Comparison of ENCODE assay signal across 33 mouse cellular contexts in the genomic region with DNA sequence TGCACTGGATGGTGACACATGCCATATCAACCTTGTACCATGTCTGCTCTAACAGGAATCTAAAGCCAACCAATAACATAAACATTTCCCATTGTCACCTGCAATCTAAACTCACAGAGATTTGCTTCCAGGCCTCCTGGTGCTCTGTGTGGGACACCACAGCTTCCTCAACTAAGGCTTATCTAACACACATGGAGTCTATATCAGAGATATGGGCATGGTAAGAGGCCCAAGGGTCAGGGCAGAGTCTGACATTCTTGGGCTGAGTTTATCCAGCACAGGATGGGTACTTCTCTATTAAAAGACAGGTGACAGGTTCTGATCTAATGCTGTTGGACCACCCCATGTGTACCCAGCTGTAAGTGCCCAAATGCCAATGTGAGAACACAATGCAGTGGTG. TPM values are rescaled to one million over a fixed set of nuclear protein-coding genes. Genes with fewer than 3 reads are reported as not detected.
"Had no signal": no experiment of that assay in that cellular context is flagged by ENCODE, and none has a peak within 500 bp of the region (broad histone marks: within the 10 kb centered on the region; RNA-seq: fewer than 3 reads in every experiment).

No protein-coding gene starts in this region.

- H3K27me3 ChIP-seq: embryonic facial prominence, embryonic 12.5 days; embryonic facial prominence, embryonic 13.5 days; embryonic facial prominence, embryonic 15.5 days; forebrain, embryonic 12.5 days; forebrain, embryonic 13.5 days; forebrain, embryonic 15.5 days had no signal

- ATAC-seq: forebrain, embryonic 13.5 days; forebrain, embryonic 14.5 days; forebrain, embryonic 15.5 days; forebrain, embryonic 16.5 days; forebrain, postnatal 0 days had no signal

- H3K9me3 ChIP-seq: embryonic facial prominence, embryonic 13.5 days; embryonic facial prominence, embryonic 15.5 days; forebrain, embryonic 12.5 days; forebrain, embryonic 15.5 days had no signal

- H3K4me1 ChIP-seq: embryonic facial prominence, embryonic 10.5 days; embryonic facial prominence, embryonic 12.5 days; embryonic facial prominence, embryonic 13.5 days; embryonic facial prominence, embryonic 15.5 days; forebrain, embryonic 10.5 days; forebrain, embryonic 12.5 days; forebrain, embryonic 13.5 days; forebrain, embryonic 15.5 days had no signal

- H3K4me2 ChIP-seq: embryonic facial prominence, embryonic 12.5 days; embryonic facial prominence, embryonic 13.5 days; embryonic facial prominence, embryonic 15.5 days; forebrain, embryonic 12.5 days; forebrain, embryonic 13.5 days; forebrain, embryonic 15.5 days had no signal

- DNase-seq: cerebellum, adult 2 months; cerebellum, adult 8-10 months; cerebellum, adult 9-10 months; cerebellum, adult 9-11 months; cerebellum, postnatal 10 days; cerebellum, postnatal 14 days; cerebellum, postnatal 25 days; cerebellum, postnatal 36 days; embryo, embryonic 11 days; forebrain, postnatal 0 days; gastrocnemius, adult 2 months; gastrocnemius, postnatal 10 days; gastrocnemius, postnatal 14 days; gastrocnemius, postnatal 25 days; gastrocnemius, postnatal 36 days; heart, adult 11 months; heart, adult 18-20 months had no signal

- H3K27ac ChIP-seq: embryonic facial prominence, embryonic 10.5 days; embryonic facial prominence, embryonic 12.5 days; embryonic facial prominence, embryonic 13.5 days; embryonic facial prominence, embryonic 15.5 days; forebrain, embryonic 10.5 days; forebrain, embryonic 12.5 days; forebrain, embryonic 13.5 days; forebrain, embryonic 15.5 days; gastrocnemius, adult 2 months had no signal

- H3K36me3 ChIP-seq: embryonic facial prominence, embryonic 10.5 days; embryonic facial prominence, embryonic 12.5 days; embryonic facial prominence, embryonic 13.5 days; embryonic facial prominence, embryonic 15.5 days; forebrain, embryonic 10.5 days; forebrain, embryonic 12.5 days; forebrain, embryonic 15.5 days had no signal

- H3K9ac ChIP-seq: embryonic facial prominence, embryonic 12.5 days; embryonic facial prominence, embryonic 13.5 days; embryonic facial prominence, embryonic 15.5 days; forebrain, embryonic 12.5 days; forebrain, embryonic 13.5 days; forebrain, embryonic 15.5 days; forebrain, postnatal 0 days had no signal

- H3K4me3 ChIP-seq: embryonic facial prominence, embryonic 10.5 days; embryonic facial prominence, embryonic 12.5 days; embryonic facial prominence, embryonic 13.5 days; embryonic facial prominence, embryonic 15.5 days; erythroblast, embryonic 14.5 days; forebrain, embryonic 10.5 days; forebrain, embryonic 12.5 days; forebrain, embryonic 13.5 days; forebrain, embryonic 15.5 days; gastrocnemius, adult 2 months had no signal

RNA-seq across cellular contexts. Expression of gene Psg27, which starts 7.3 kb away (rescaled TPM):
- polyA plus RNA-seq: cortical plate, adult 2 months; embryonic facial prominence, embryonic 10.5 days; embryonic facial prominence, embryonic 11.5 days; embryonic facial prominence, embryonic 12.5 days; embryonic facial prominence, embryonic 13.5 days; embryonic facial prominence, embryonic 14.5 days; embryonic facial prominence, embryonic 15.5 days; erythroblast, embryonic 14.5 days; forebrain, embryonic 10.5 days; forebrain, embryonic 11.5 days; forebrain, embryonic 12.5 days; forebrain, embryonic 13.5 days; forebrain, embryonic 14.5 days; forebrain, embryonic 15.5 days; forebrain, embryonic 16.5 days; forebrain, postnatal 0 days; gonadal fat pad, adult 2 months had no signal

RNA-seq across cellular contexts. Expression of gene Psg25, which starts 27.8 kb away (rescaled TPM):
- polyA plus RNA-seq: cerebellum, adult 2 months; cortical plate, adult 2 months; embryonic facial prominence, embryonic 10.5 days; embryonic facial prominence, embryonic 11.5 days; embryonic facial prominence, embryonic 12.5 days; embryonic facial prominence, embryonic 13.5 days; embryonic facial prominence, embryonic 14.5 days; embryonic facial prominence, embryonic 15.5 days; erythroblast, embryonic 14.5 days; forebrain, embryonic 10.5 days; forebrain, embryonic 11.5 days; forebrain, embryonic 12.5 days; forebrain, embryonic 13.5 days; forebrain, embryonic 14.5 days; forebrain, embryonic 15.5 days; forebrain, embryonic 16.5 days; forebrain, postnatal 0 days; gonadal fat pad, adult 2 months had no signal

RNA-seq across cellular contexts. Expression of gene Psg23, which starts 56.5 kb away (rescaled TPM):
- polyA plus RNA-seq: cortical plate, adult 2 months; embryonic facial prominence, embryonic 10.5 days; embryonic facial prominence, embryonic 11.5 days; embryonic facial prominence, embryonic 12.5 days; embryonic facial prominence, embryonic 13.5 days; embryonic facial prominence, embryonic 14.5 days; embryonic facial prominence, embryonic 15.5 days; erythroblast, embryonic 14.5 days; forebrain, embryonic 10.5 days; forebrain, embryonic 11.5 days; forebrain, embryonic 12.5 days; forebrain, embryonic 13.5 days; forebrain, embryonic 14.5 days; forebrain, embryonic 15.5 days; forebrain, embryonic 16.5 days; forebrain, postnatal 0 days; gonadal fat pad, adult 2 months had no signal
